Mouse (Mus musculus) neural tube, embryonic 13.5 days (tissue): ENCODE measurements at regions not wholly inside any gene's neighbourhood (a gene's known extent, or its start where the extent isn't known, plus 50 kb on each side); places are given as distances from the start of the nearest gene placed in this dataset.

Experiments
- ATAC-seq: fragments of 200-750 bp; cut with Nextera tagmentation; 2 replicates; pipeline ENCODE4 v1.8.0; 2017; ENCODE audit warnings: low read depth, mild to moderate bottlenecking, moderate TSS enrichment, moderate library complexity
- H3K27ac ChIP-seq: fragments of 300-500 bp; sonication (generic); replicated peaks from 2 replicates; pipeline ENCODE4 v1.5.1; 2015; ENCODE audit warnings: moderate library complexity, mild to moderate bottlenecking, inconsistent platforms
- H3K27me3 ChIP-seq: fragments of 300-500 bp; sonication (generic); 2 replicates; pipeline ENCODE4 v1.6.1; 2015; ENCODE audit warnings: mild to moderate bottlenecking, inconsistent platforms
- H3K36me3 ChIP-seq: fragments of 300-500 bp; sonication (generic); 2 replicates; pipeline ENCODE4 v1.6.1; 2015; ENCODE audit warnings: mild to moderate bottlenecking, inconsistent platforms
- H3K4me1 ChIP-seq: fragments of 300-500 bp; sonication (generic); replicated peaks from 2 replicates; pipeline ENCODE4 v1.6.1; 2015; ENCODE audit warnings: inconsistent platforms
- H3K4me2 ChIP-seq: fragments of 300-500 bp; sonication (generic); 2 replicates; pipeline ENCODE4 v1.6.1; 2015; ENCODE audit warnings: inconsistent platforms, mild to moderate bottlenecking, moderate library complexity
- H3K4me3 ChIP-seq: fragments of 300-500 bp; sonication (generic); 2 replicates; pipeline ENCODE4 v1.5.1; 2015; ENCODE audit warnings: mild to moderate bottlenecking, inconsistent platforms
- H3K9ac ChIP-seq: fragments of 300-500 bp; sonication (generic); 2 replicates; pipeline ENCODE4 v1.6.1; 2015; ENCODE audit warnings: moderate library complexity, mild to moderate bottlenecking, inconsistent platforms
- H3K9me3 ChIP-seq: fragments of 300-500 bp; sonication (generic); 2 replicates; pipeline ENCODE4 v1.6.1; 2016; ENCODE audit warnings: inconsistent platforms
- WGBS: fragments of 180-500 bp; shearing (Covaris S2); methylation state at CpG from one replicate; pipeline ENCODE4 v1.1.7; 2015; 5-methylcytosine and 5-hydroxymethylcytosine counted together

DNA sequence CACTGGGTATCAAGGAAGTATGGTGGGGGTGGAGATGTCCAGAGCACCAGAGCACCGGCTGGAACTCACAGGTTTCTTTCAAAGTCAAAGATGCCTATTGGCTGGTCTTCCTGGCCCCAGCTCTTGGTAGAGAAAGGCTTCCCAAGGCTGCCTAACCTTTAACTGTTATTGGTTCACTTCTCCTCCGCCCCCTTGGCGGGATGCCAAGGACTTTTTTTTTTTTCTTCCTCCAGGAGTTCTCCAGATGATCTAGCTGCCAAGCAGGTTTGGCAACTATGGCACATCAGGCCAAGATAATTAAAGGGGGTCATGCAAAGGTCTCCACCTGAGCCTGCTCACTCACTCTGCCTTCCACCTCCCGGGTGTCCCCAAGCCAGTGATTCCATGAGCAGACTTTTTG lies 67.5 kb downstream of the Sc5d start:
- ATAC-seq: no peak

DNA sequence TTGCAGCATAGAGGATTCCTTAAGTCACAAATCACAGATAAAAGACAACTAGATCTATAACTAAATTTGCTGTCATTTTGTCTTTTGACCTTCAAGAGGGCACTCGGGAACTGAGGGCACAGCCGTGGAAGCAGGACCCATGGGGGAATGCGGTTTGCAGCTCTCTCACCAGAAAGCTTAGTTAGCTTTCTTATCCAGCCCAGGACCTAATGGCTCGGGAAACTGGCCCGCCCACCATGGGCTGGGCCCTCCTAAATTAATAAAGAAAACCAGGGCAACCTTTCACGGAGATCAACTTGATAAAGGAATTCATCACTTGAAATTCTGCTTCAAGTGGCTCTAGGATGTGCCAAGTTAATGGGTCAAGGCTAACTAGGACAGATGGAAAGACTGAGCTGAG lies 67.9 kb downstream of the Sc5d start:
- H3K27ac ChIP-seq: no peak overlapping the region
- H3K4me3 ChIP-seq: no peak overlapping the region
- no peaks in the 10 kb centered on the region for H3K27me3 ChIP-seq
- ATAC-seq: no peak
- H3K9me3 ChIP-seq: no peaks in the 10 kb centered on the region
- H3K4me1 ChIP-seq: peaks cover 17% of the 10 kb centered on the region
- WGBS: 78% methylated on average over 6 of the region's 6 CpGs
- H3K4me2 ChIP-seq: no peak overlapping the region
- H3K9ac ChIP-seq: no peak overlapping the region
- H3K36me3 ChIP-seq: no peaks in the 10 kb centered on the region

More for the DNA sequence above, 67.5 kb downstream of the Sc5d start:
- H3K4me3 ChIP-seq: no peak overlapping the region
- H3K27me3 ChIP-seq: no peaks in the 10 kb centered on the region
- no peak overlapping the region for H3K27ac ChIP-seq
- no peak overlapping the region for H3K9ac ChIP-seq
- no peaks in the 10 kb centered on the region for H3K9me3 ChIP-seq
- no peak overlapping the region for H3K4me2 ChIP-seq
- peaks cover 17% of the 10 kb centered on the region for H3K4me1 ChIP-seq
- H3K36me3 ChIP-seq: no peaks in the 10 kb centered on the region
- WGBS: 59% methylated on average over 4 of the region's 4 CpGs

DNA sequence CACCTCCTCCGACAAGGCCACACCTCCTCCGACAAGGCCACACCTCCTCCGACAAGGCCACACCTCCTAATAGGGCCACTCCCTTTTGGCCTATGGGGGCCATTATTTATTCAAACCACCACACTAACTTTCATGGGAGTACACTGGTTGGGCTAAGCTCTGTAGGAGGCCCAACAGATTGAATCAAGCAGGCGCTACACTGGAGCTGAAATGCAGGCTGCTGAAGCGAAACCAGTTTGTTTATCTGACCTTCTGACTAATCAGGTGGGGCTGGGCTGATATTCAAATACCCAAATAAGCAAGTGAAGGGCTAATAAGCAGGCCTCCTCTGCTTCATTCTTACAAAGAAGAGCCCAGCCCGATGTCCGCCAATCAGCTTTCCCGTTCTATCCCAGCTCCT lies 68.4 kb downstream of the Sc5d start:
- Histone ChIP-seq H3K4me3 (no peak overlapping the region), H3K27me3 (no peaks in the 10 kb centered on the region), H3K4me2 (no peak overlapping the region), H3K4me1 (peaks cover 17% of the 10 kb centered on the region), H3K9ac (no peak overlapping the region), H3K27ac (no peak overlapping the region), H3K36me3 (no peaks in the 10 kb centered on the region), H3K9me3 (no peaks in the 10 kb centered on the region)
- 82% methylated on average over 8 of the region's 8 CpGs for WGBS
- ATAC-seq: no peak

DNA sequence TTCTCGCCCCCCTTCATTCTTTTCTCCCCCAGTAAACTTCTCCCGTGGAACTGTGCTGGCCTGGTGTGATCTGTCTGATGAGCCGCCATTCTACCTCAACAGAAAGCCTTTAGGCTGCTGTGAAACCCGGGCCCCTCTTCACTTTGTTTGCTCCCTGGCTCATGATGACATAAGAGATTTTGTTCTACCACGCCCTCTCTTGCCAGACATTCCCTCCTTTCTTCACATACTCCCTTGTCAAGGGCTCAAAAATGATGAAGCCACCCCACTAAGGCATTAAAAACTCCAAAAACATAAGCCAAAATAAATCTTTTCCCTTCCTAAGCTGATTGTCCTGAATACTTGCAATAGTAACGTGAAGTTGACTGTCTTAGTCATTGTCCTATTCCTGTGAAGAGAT lies 69.1 kb downstream of the Sc5d start:
- ATAC-seq: no peak
- 90% methylated on average over 6 of the region's 6 CpGs for WGBS

DNA sequence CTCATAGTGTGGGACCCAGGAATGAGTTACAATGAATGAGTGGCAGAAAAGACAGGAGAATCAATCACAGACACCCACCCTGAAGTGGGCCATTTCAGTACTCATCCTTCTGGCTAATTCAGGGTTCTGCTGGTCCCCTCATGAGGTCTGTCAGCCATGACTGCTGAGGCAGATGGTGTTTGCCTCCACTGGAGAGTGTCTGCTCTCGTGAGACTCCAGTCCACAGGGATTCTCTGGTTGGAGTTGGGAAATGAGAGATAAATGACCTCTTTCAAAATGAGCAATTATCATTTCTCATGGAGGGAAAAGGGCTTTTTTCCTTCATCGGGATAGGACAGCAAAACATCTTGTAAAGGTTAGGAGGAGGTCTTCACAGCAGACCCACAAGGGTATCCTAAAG lies 69.9 kb downstream of the Sc5d start:
- no peak for ATAC-seq
- Histone ChIP-seq H3K4me1 (peaks cover 17% of the 10 kb centered on the region), H3K4me3 (no peak overlapping the region), H3K27me3 (no peaks in the 10 kb centered on the region), H3K9me3 (no peaks in the 10 kb centered on the region), H3K4me2 (no peak overlapping the region), H3K27ac (no peak overlapping the region), H3K36me3 (no peaks in the 10 kb centered on the region), H3K9ac (no peak overlapping the region)
- 40% methylated on average over 2 of the region's 2 CpGs for WGBS

More for the DNA sequence above, 69.1 kb downstream of the Sc5d start:
- no peak overlapping the region for H3K4me2 ChIP-seq
- H3K9me3 ChIP-seq: no peaks in the 10 kb centered on the region
- H3K27ac ChIP-seq: no peak overlapping the region
- no peak overlapping the region for H3K4me3 ChIP-seq
- H3K36me3 ChIP-seq: no peaks in the 10 kb centered on the region
- no peak overlapping the region for H3K9ac ChIP-seq
- peaks cover 17% of the 10 kb centered on the region for H3K4me1 ChIP-seq
- H3K27me3 ChIP-seq: no peaks in the 10 kb centered on the region

DNA sequence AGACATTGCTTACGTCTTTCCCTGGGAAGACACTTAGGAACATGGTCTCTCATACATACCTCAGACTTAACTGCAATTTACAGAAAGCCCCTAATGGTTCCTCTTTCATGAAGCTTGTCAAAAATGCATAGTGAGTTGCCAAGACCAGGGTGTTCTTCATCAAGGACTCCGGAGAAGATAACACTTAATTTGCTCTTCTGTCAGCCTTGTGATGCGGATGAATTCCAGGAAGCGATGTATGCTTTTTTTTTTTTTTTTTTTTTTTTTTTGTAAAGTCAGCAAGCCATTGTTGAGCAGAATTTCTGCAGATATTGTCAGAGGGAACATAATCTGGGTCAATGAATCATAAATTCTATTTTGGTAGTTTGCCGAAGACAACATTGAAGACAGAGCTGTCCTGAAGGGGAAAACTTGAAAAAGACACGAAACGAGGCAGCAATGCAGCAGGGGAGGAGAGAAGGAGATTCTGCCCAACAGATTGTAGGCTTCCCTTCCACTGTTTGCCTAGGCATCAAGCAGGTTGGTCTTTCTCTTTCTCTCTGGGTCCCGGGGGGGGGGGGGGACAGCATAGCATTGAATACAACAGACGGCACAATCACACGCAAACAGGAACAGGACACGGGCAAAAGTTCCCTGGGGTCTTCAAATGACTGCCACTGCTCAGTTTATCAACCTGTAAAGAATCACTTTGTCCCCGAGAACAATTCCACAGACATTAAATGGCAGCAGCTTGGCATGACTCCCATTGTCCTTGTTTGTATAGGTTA lies 69.1 kb upstream of the Sorl1 start:
- no peaks in the 10 kb centered on the region for H3K27me3 ChIP-seq
- H3K27ac ChIP-seq: no peak overlapping the region
- H3K36me3 ChIP-seq: no peaks in the 10 kb centered on the region
- no peak overlapping the region for H3K4me2 ChIP-seq
- H3K9me3 ChIP-seq: no peaks in the 10 kb centered on the region
- H3K9ac ChIP-seq: no peak overlapping the region
- no peak overlapping the region for H3K4me3 ChIP-seq
- H3K4me1 ChIP-seq: peaks cover 17% of the 10 kb centered on the region
- 56% methylated on average over 12 of the region's 12 CpGs for WGBS
- no peak for ATAC-seq

DNA sequence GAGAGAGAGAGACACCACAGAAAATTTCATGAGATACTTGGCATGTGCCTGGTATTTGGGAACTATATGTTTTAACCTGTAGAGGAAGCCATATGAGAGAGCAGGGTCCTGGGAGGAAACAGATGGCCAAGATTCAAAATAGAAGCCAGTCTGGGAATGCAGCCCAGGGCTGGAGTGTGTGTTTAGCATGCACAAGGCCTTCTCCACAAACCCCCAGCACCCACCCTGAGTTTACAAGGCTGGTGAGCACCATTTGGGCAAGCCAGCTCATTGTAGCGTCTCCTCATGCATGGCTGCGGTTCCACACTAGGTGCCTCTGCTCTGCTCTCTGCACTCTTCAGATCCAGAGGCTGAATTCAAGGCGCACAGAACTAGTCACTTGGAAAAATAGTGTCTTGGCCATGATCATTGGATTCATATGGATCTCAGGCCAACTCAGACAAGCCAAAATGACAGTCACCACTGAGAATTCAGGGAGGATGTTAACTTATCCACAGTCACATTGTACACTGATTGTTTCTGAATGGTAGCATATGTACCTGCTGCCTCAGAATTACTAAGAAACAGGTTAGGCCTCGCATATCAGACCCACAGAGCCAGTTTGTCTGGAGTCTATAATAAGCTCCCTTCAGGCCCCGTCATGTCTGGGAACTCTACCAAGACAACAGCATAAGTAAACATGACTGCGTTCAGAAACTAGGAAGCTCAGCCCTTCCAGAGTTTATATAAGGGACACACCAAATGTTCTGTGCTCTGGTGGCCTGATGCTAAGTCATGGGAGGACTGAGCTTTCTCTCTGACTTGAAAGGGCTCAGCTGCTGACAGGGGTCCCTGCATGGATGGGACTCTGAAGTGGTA lies 63.5 kb upstream of the Sorl1 start:
- no peaks in the 10 kb centered on the region for H3K27me3 ChIP-seq
- no peak overlapping the region for H3K4me2 ChIP-seq
- H3K27ac ChIP-seq: no peak overlapping the region
- H3K4me1 ChIP-seq: peaks cover 34% of the 10 kb centered on the region
- no peak overlapping the region for H3K9ac ChIP-seq
- 77% methylated on average over 6 of the region's 6 CpGs for WGBS
- H3K9me3 ChIP-seq: no peaks in the 10 kb centered on the region
- H3K4me3 ChIP-seq: no peak overlapping the region
- ATAC-seq: no peak
- no peaks in the 10 kb centered on the region for H3K36me3 ChIP-seq

DNA sequence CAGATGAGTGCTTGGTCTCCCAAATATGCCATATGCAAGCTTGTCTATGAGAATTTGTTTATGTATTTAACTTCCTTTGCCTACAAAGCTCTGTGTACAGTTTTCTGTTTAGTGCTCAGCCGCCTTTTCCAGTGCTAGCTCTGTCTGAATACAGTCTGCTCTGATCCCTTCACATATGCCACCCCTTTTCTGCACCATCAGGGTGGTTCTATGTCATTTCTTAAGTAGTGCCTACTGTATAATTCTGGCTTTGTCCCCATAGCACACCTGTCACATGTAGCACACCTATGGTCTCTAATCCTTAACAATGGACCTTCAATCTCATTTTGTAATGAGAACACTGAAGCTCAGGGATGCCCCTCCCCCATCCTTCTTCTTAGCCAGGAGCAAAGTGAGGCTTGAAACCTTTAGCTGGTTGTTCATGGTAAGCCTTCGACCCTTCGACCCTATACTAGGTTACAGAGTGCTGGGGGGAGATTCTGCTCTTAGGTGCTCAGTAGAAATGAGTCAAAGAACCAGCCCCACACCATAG lies 60.1 kb upstream of the Sorl1 start:
- H3K27me3 ChIP-seq: no peaks in the 10 kb centered on the region
- 84% methylated on average over 3 of the region's 3 CpGs for WGBS
- H3K9ac ChIP-seq: no peak overlapping the region
- peaks cover 35% of the 10 kb centered on the region for H3K4me1 ChIP-seq
- no peak for ATAC-seq
- H3K4me3 ChIP-seq: no peak overlapping the region
- no peak overlapping the region for H3K4me2 ChIP-seq
- no peaks in the 10 kb centered on the region for H3K9me3 ChIP-seq
- no peaks in the 10 kb centered on the region for H3K36me3 ChIP-seq
- peak overlapping the region; percentile 78; the same call in 1 of the 2 replicates for H3K27ac ChIP-seq

DNA sequence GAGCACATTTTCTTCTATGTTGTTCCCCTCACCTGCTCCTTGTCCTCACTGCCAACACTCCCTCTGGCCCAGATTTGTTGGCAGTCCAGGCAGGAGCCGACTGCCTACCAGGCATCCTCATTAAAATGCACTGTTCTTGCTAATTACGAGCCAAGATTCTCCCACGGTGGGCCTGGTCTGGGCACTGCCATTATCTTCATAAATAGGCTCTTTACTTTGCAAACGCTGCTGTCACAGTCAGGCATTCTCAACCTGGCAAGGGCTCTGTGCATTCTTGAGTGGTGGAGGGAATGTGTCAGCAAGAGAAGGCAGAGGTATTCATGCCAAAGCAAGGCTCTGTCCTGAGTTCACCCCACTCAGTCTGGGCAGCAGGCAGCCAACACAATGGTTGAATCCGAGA lies 59.4 kb upstream of the Sorl1 start:
- H3K4me1 ChIP-seq: peaks cover 40% of the 10 kb centered on the region
- 28% methylated on average over 5 of the region's 5 CpGs for WGBS
- no peak overlapping the region for H3K9ac ChIP-seq
- H3K4me2 ChIP-seq: no peak overlapping the region
- no peak overlapping the region for H3K4me3 ChIP-seq
- ATAC-seq: peak; percentile 63
- H3K27me3 ChIP-seq: no peaks in the 10 kb centered on the region
- H3K36me3 ChIP-seq: no peaks in the 10 kb centered on the region
- no peaks in the 10 kb centered on the region for H3K9me3 ChIP-seq
- H3K27ac ChIP-seq: peak overlapping the region; percentile 78

DNA sequence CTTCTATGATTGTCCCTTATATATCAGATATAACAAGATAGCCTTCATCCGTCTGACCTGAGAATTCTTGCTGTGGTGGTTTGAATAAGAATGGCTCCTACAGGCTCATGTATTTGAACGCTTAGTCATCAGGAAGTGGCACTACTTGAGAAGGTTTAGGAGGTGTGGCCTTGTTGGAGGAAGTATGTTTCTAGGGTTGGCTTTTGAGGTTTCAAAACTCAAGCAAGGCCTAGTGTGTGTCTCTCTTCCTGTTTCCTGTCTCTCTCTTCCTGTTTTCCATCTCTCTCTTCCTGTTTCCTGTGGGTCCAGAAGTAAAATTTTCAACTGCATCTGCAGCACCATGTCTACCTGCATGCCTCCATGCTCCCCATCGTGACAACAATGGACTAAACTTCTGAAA lies 58.3 kb upstream of the Sorl1 start:
- no peak overlapping the region for H3K4me3 ChIP-seq
- H3K36me3 ChIP-seq: no peaks in the 10 kb centered on the region
- WGBS: 95% methylated on average over 3 of the region's 3 CpGs
- peaks cover 37% of the 10 kb centered on the region for H3K4me1 ChIP-seq
- no peak overlapping the region for H3K4me2 ChIP-seq
- H3K9me3 ChIP-seq: no peaks in the 10 kb centered on the region
- H3K27ac ChIP-seq: no peak overlapping the region
- no peak for ATAC-seq
- no peak overlapping the region for H3K9ac ChIP-seq
- H3K27me3 ChIP-seq: no peaks in the 10 kb centered on the region

DNA sequence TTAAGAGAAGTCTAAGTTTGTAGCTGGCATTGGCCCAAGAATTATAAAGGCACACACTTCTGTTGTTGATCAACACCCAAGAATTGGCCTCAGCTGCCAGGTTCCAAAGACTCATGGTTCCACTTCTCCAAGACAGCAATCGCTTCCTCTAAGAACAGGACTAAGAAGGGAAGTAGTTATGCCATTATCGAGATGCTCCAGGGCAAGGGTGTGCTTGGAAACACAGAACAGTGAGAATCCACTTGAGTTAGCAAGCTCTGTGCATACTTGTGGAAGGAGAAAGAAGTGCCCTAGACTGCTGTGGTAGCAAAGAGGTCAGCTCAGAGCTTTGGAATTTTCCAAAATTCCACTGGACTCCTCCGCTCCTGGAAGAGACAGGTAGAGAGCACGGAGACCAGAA lies 56.1 kb upstream of the Sorl1 start:
- ATAC-seq: no peak
- WGBS: 82% methylated on average over 4 of the region's 4 CpGs
- H3K9ac ChIP-seq: no peak overlapping the region
- no peaks in the 10 kb centered on the region for H3K9me3 ChIP-seq
- no peaks in the 10 kb centered on the region for H3K27me3 ChIP-seq
- no peak overlapping the region for H3K27ac ChIP-seq
- H3K4me1 ChIP-seq: peaks cover 31% of the 10 kb centered on the region
- no peak overlapping the region for H3K4me2 ChIP-seq
- no peaks in the 10 kb centered on the region for H3K36me3 ChIP-seq
- H3K4me3 ChIP-seq: no peak overlapping the region

DNA sequence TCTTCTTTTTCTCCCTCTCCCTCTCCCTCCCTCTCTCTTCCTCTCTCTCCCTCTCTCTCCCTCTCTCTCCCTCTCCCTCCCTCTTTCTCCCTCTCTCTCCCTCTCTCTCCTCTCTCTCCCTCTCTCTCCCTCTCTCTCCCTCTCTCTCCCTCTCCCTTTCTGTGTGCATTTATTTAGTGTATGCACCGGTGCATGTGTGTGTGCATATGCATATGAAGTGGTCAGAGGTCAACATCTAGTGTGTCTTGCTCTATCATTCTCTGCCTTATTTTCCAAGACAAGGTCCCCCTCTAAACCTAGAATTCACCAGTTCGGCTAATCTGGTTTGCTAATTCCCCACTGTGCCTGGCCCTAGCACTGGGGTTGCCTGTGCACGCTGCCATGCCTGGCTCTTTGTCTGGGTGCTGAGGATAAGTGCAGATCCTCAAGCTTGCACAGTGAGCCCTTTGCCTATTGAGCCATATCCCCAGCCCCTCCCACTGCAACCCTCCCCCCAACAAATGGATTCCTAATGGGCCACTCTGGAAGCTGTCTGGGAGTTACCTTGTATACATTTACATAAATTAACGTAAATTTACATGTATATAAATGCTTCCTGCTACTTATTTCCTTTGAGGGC lies 54.8 kb upstream of the Sorl1 start:
- Histone ChIP-seq H3K27ac (peak overlapping the region; percentile 78), H3K4me1 (peaks cover 18% of the 10 kb centered on the region), H3K9me3 (no peaks in the 10 kb centered on the region), H3K4me2 (no peak overlapping the region), H3K4me3 (no peak overlapping the region), H3K36me3 (no peaks in the 10 kb centered on the region), H3K27me3 (no peaks in the 10 kb centered on the region), H3K9ac (no peak overlapping the region)
- peak; percentile 75 for ATAC-seq
- WGBS: 20% methylated on average over 4 of the region's 4 CpGs
